Mouse (Mus musculus): ENCODE measurements at regions not wholly inside any gene's neighbourhood (a gene's known extent, or its start where the extent isn't known, plus 50 kb on each side); places are given as distances from the start of the nearest gene placed in this dataset.
"Not testable (repeated sequence)": the region's sequence is repeated elsewhere in the genome, so short reads cannot be mapped to it uniquely, and the experiment has no call there.

GRCm38 (mm10) chr6:117700286-117700685 is 140.7 kb upstream of the Zfp637 start:
- H3K9ac ChIP-seq (ENCODE audit: low read depth, low read length): no peak overlapping the region
- no peak overlapping the region for H3K4me2 ChIP-seq (ENCODE audit: low read length)
- H3K4me1 ChIP-seq (replicated peaks; ENCODE audit: insufficient read depth, low read length): no peaks in the 10 kb centered on the region
- no peaks in the 10 kb centered on the region for H3K36me3 ChIP-seq (ENCODE audit: insufficient read depth, low read length)
- DNase-seq (ENCODE audit: low spot score) (no peak), ATAC-seq (replicated peaks; ENCODE audit: low FRiP score, low read depth) (no peak)
- no peak for TF ChIP-seq CTCF (IDR thresholded peaks at IDR 0.05; ENCODE audit: low read depth)
- no peaks in the 10 kb centered on the region for H3K9me3 ChIP-seq (replicated peaks; ENCODE audit: low read length)
- no peaks in the 10 kb centered on the region for H3K27me3 ChIP-seq (ENCODE audit: insufficient read depth, low read length)
- H3K4me3 ChIP-seq (replicated peaks; ENCODE audit: low read depth, low read length): no peak overlapping the region
- 72% methylated on average over 5 of the region's 5 CpGs for WGBS
- H3K27ac ChIP-seq: no peak overlapping the region

- Histone ChIP-seq H3K27me3 (ENCODE audit: insufficient read depth, low read length) (no peaks in the 10 kb centered on the region), H3K36me3 (ENCODE audit: insufficient read depth, low read length) (no peaks in the 10 kb centered on the region), H3K9me3 (replicated peaks; ENCODE audit: low read length) (no peaks in the 10 kb centered on the region), H3K4me2 (ENCODE audit: low read length) (no peak overlapping the region), H3K27ac (no peak overlapping the region), H3K4me1 (replicated peaks; ENCODE audit: insufficient read depth, low read length) (no peaks in the 10 kb centered on the region), H3K9ac (ENCODE audit: low read depth, low read length) (no peak overlapping the region), H3K4me3 (replicated peaks; ENCODE audit: low read depth, low read length) (no peak overlapping the region)
- no peak for DNase-seq (ENCODE audit: low spot score)
- ATAC-seq (replicated peaks; ENCODE audit: low FRiP score, low read depth): no peak
- WGBS: 94% methylated on average over 5 of the region's 5 CpGs
- TF ChIP-seq CTCF (IDR thresholded peaks at IDR 0.05; ENCODE audit: low read depth): no peak
Observed at GRCm38 (mm10) chr6:117701547-117701946, 139.4 kb upstream of the Zfp637 start.

GRCm38 (mm10) chr6:117706006-117706405 is 135.0 kb upstream of the Zfp637 start:
- Histone ChIP-seq H3K36me3 (ENCODE audit: insufficient read depth, low read length) (no peaks in the 10 kb centered on the region), H3K9me3 (replicated peaks; ENCODE audit: low read length) (no peaks in the 10 kb centered on the region), H3K9ac (ENCODE audit: low read depth, low read length) (no peak overlapping the region), H3K27me3 (ENCODE audit: insufficient read depth, low read length) (no peaks in the 10 kb centered on the region), H3K4me2 (ENCODE audit: low read length) (no peak overlapping the region), H3K4me1 (replicated peaks; ENCODE audit: insufficient read depth, low read length) (no peaks in the 10 kb centered on the region), H3K4me3 (replicated peaks; ENCODE audit: low read depth, low read length) (no peak overlapping the region), H3K27ac (no peak overlapping the region)
- DNase-seq (ENCODE audit: low spot score) (no peak), ATAC-seq (replicated peaks; ENCODE audit: low FRiP score, low read depth) (no peak)
- WGBS: 67% methylated on average over 2 of the region's 2 CpGs
- TF ChIP-seq CTCF (IDR thresholded peaks at IDR 0.05; ENCODE audit: low read depth): no peak

- Histone ChIP-seq H3K9me3 (replicated peaks; ENCODE audit: low read length) (no peaks in the 10 kb centered on the region), H3K36me3 (ENCODE audit: insufficient read depth, low read length) (no peaks in the 10 kb centered on the region), H3K4me1 (replicated peaks; ENCODE audit: insufficient read depth, low read length) (no peaks in the 10 kb centered on the region), H3K4me2 (ENCODE audit: low read length) (no peak overlapping the region), H3K27me3 (ENCODE audit: insufficient read depth, low read length) (no peaks in the 10 kb centered on the region), H3K27ac (no peak overlapping the region), H3K4me3 (replicated peaks; ENCODE audit: low read depth, low read length) (no peak overlapping the region), H3K9ac (ENCODE audit: low read depth, low read length) (no peak overlapping the region)
- WGBS: 70% methylated on average over 3 of the region's 3 CpGs
- ATAC-seq (replicated peaks; ENCODE audit: low FRiP score, low read depth) (no peak), DNase-seq (ENCODE audit: low spot score) (no peak)
- no peak for TF ChIP-seq CTCF (IDR thresholded peaks at IDR 0.05; ENCODE audit: low read depth)
Observed at GRCm38 (mm10) chr6:117709212-117709611, 131.8 kb upstream of the Zfp637 start.

GRCm38 (mm10) chr6:117715056-117715777 is 125.8 kb upstream of the Zfp637 start:
- DNase-seq (ENCODE audit: low spot score): no peak
- no peak overlapping the region for H3K4me3 ChIP-seq (replicated peaks; ENCODE audit: low read depth, low read length)

GRCm38 (mm10) chr6:117716422-117716821 is 124.6 kb upstream of the Zfp637 start:
- not testable (repeated sequence) for DNase-seq (ENCODE audit: low spot score); H3K27me3 ChIP-seq (ENCODE audit: insufficient read depth, low read length); H3K36me3 ChIP-seq (ENCODE audit: insufficient read depth, low read length); H3K4me1 ChIP-seq (replicated peaks; ENCODE audit: insufficient read depth, low read length); H3K9ac ChIP-seq (ENCODE audit: low read depth, low read length); H3K27ac ChIP-seq; ATAC-seq (replicated peaks; ENCODE audit: low FRiP score, low read depth); H3K4me2 ChIP-seq (ENCODE audit: low read length); H3K4me3 ChIP-seq (replicated peaks; ENCODE audit: low read depth, low read length); H3K9me3 ChIP-seq (replicated peaks; ENCODE audit: low read length)
- 100% methylated on average over 3 of the region's 40 CpGs for WGBS

More at GRCm38 (mm10) chr6:117715056-117715777, 125.8 kb upstream of the Zfp637 start:
- H3K27ac ChIP-seq: no peak overlapping the region
- no peaks in the 10 kb centered on the region for H3K9me3 ChIP-seq (replicated peaks; ENCODE audit: low read length)
- H3K36me3 ChIP-seq (ENCODE audit: insufficient read depth, low read length): no peaks in the 10 kb centered on the region
- H3K4me1 ChIP-seq (replicated peaks; ENCODE audit: insufficient read depth, low read length): no peaks in the 10 kb centered on the region
- no peaks in the 10 kb centered on the region for H3K27me3 ChIP-seq (ENCODE audit: insufficient read depth, low read length)
- H3K9ac ChIP-seq (ENCODE audit: low read depth, low read length): no peak overlapping the region
- H3K4me2 ChIP-seq (ENCODE audit: low read length): no peak overlapping the region
- no peak for ATAC-seq (replicated peaks; ENCODE audit: low FRiP score, low read depth)
- 80% methylated on average over 6 of the region's 6 CpGs for WGBS
- TF ChIP-seq CTCF (IDR thresholded peaks at IDR 0.05; ENCODE audit: low read depth): no peak

GRCm38 (mm10) chr6:117752338-117752737 is 88.6 kb upstream of the Zfp637 start:
- TF ChIP-seq CTCF (IDR thresholded peaks at IDR 0.05; ENCODE audit: low read depth): peak; percentile 40; the same call in 1 of the 2 replicates
- H3K4me1 ChIP-seq (replicated peaks; ENCODE audit: insufficient read depth, low read length); ATAC-seq (replicated peaks; ENCODE audit: low FRiP score, low read depth); H3K4me3 ChIP-seq (replicated peaks; ENCODE audit: low read depth, low read length); H3K36me3 ChIP-seq (ENCODE audit: insufficient read depth, low read length); H3K27ac ChIP-seq; H3K9me3 ChIP-seq (replicated peaks; ENCODE audit: low read length); H3K4me2 ChIP-seq (ENCODE audit: low read length); DNase-seq (ENCODE audit: low spot score); H3K27me3 ChIP-seq (ENCODE audit: insufficient read depth, low read length); H3K9ac ChIP-seq (ENCODE audit: low read depth, low read length): not testable (repeated sequence)

- H3K36me3 ChIP-seq (ENCODE audit: insufficient read depth, low read length); H3K9ac ChIP-seq (ENCODE audit: low read depth, low read length); ATAC-seq (replicated peaks; ENCODE audit: low FRiP score, low read depth); H3K9me3 ChIP-seq (replicated peaks; ENCODE audit: low read length); H3K4me3 ChIP-seq (replicated peaks; ENCODE audit: low read depth, low read length); H3K27me3 ChIP-seq (ENCODE audit: insufficient read depth, low read length); H3K4me2 ChIP-seq (ENCODE audit: low read length); DNase-seq (ENCODE audit: low spot score); H3K27ac ChIP-seq; H3K4me1 ChIP-seq (replicated peaks; ENCODE audit: insufficient read depth, low read length): not testable (repeated sequence)
- 100% methylated on average over 2 of the region's 2 CpGs for WGBS
Observed at GRCm38 (mm10) chr6:117755682-117756081, 85.3 kb upstream of the Zfp637 start.
